Mouse (Mus musculus) cerebellum, adult 11-12 months (tissue): ENCODE results near the gene Pitpnc1.

Experiments
- DNase-seq: peaks from one replicate; pipeline ENCODE4 v3.0.0; 2022

The Pitpnc1 gene

GRCm38 (mm10) chr11:107265861-107266260 is 204.6 kb downstream of the Pitpnc1 start:
- no peak for DNase-seq

DNA sequence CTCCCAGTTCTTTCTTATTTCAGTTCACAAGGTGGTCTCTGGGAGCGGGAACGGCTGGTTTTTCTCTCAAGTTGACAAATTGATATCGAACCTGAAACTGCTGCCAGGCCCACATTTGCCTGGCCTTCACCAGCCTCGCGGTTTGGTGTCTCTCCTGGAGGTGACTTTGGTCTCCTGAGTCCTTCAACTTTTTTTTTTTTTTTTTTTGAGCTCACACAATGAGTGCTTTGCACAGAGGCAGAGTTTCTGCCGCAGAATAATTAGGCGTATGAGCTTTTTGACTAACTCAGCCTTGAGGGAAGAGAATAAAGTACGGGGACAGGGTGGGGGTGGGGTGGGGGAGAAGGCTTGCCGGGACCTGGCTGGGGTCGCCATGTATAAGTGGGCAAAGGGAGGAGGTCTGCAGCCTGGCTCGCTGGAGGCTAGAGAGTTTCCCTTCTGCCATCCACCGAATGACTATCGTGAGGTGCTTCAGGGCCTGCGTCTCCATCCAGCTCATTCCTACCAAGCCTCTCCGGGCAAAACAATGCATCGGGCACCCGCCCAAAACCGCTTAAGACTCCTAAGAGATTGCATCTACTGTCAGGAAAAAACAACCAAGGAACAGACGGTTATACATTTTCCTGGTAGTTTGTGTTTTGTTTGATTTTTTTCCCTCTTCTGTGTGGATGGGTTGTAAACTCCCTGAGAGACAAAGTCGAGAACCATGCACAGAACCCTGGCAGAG is 205.4 kb downstream of the Pitpnc1 start:
- DNase-seq = no peak

GRCm38 (mm10) chr11:107263838-107264237 is 206.7 kb downstream of the Pitpnc1 start:
- DNase-seq = no peak

GRCm38 (mm10) chr11:107259428-107259827 is 211.1 kb downstream of the Pitpnc1 start:
- no peak for DNase-seq

- no peak for DNase-seq
Measured at GRCm38 (mm10) chr11:107255185-107255584, 215.3 kb downstream of the Pitpnc1 start.

DNA sequence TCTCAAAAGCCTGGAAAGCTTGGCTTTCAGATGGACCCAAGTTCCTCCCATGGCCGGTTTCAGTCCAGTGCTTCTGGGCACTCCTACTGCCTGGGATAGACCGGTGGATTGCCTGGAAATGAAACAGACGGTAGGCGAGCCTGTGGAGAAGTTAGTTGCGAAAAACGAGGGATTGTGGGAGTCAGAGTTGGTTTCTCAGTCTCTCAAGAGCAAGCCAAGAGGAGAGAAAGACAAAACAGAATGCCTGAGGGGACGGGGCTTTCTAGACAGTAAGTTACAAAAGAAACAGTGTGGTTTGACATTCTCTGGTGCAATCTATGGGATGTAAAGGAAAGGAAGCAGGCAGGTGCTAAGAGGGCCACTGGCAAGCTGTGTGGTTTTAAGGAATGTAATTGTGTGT is 216.3 kb downstream of the Pitpnc1 start:
- DNase-seq = no peak

GRCm38 (mm10) chr11:107252026-107252425 is 218.5 kb downstream of the Pitpnc1 start:
- DNase-seq = no peak

DNA sequence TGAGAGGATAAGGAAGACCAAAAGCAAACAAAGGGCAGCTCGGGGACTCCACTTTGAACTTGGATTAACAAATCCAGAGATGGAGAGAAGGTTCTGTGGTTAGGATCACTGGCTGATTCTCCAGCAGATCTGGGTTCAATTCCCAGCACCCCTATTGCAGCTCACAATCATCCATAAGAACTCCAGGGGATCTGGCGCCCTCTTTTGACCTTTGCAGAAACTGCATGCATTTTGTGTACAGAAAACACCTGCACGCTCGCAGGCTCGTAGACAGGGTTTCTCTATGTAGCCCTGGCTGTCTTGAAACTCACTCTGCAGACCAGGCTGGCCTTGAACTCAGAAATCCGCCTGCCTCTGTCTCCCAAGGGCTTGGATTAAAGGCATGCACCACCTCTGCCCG is 219.0 kb downstream of the Pitpnc1 start:
- no peak for DNase-seq

GRCm38 (mm10) chr11:107250882-107251281 is 219.6 kb downstream of the Pitpnc1 start:
- no peak for DNase-seq

GRCm38 (mm10) chr11:107248753-107249152 is 221.7 kb downstream of the Pitpnc1 start:
- DNase-seq = peak; percentile 82

DNA sequence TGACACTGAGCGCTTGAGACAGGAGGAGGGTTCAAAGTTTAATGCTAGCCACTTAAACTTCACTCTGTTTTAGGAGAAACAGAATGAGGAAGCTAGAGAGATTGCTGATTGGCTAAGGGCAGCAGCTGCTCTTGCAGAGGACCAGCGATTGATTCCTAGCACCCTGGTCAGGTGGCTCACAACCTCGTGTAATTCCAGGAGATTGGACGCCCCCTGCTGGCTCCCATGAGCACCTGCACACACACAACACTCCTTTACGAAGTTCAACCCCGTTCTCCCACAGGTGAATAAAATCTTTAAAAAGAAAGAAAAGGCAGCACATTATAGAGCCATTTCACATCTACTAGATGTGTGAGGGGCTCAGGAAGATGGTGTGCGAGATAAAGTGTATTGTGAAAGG is 224.8 kb downstream of the Pitpnc1 start:
- DNase-seq = no peak

DNA sequence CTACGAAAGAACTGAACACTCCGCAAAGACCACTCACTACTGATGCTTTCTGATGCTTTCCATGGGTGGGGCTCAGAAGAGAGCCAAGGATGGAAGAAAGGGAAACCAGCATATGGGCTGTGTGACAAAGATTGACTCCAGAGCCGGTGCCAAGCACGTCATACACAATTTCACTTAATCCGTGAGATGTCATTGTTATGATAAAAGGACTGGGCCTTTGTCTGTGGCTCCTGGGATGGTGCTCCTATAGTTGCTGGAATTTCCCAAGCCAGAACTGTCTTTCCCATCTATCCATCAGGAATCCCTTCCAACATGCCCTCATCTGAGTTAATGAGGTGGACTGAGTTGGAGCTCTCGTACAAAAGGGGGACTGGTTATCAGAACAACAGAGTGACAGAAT is 227.4 kb downstream of the Pitpnc1 start:
- DNase-seq = no peak

DNA sequence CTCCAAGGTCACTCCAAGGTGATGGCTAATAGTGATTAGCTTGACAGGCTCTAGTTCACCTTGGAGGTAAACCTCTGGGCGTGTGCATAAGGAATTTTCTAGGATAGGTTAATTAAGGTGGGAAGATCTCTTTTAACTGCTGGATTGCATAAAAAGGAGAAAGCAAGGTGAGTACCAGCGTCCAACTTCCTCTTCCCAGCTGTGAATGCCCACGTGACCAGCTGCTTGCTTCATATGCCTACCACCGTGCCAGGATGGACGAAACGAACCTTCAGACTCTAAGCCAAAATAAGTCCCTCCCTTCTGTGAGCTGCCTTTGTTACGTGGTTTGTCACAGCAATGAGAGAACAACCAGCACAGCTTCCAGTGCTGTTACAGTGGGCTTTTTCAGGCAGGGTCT is 228.8 kb downstream of the Pitpnc1 start:
- DNase-seq = no peak

DNA sequence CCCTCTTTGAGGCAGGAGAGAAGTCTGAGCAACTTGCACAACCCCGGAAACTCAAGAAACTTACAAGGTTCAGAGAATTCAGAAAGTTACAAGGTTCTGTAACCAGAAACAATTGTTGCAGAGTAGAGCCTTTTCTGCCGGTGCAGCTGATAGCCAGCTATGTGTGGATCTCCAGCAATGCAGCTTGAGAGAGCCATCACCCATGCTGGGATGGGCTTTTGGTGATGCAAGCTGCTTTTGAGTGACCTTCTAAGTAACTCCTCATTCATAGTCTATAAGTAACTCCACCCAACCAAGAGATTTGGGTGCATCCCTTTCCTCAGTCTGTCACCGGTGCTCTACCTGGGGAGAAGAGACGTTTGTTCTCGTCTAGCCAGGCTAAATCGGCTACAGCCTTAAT is 232.0 kb downstream of the Pitpnc1 start:
- DNase-seq = no peak

- no peak for DNase-seq
Measured at GRCm38 (mm10) chr11:107237532-107237931, 233.0 kb downstream of the Pitpnc1 start.

GRCm38 (mm10) chr11:107233252-107233890 is 237.1 kb downstream of the Pitpnc1 start:
- DNase-seq = no peak

DNA sequence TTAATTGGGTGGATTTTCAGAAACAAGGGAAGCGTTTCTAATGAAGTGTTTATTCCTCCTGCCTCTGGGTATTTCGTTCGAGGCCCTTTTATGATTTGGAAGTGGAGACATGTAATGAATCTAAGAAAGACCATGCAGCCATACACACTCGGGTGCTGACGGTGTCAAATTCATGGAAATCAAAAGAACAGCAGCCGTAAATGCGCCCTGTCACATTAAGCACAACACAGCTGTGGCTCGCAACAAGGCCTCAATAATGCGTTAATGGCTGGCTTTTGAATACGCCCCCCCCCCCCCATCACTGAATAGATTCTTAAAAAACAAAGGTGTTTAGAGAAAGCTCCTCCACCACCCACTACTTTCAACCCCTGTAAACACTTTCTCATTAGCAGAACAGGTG is 240.4 kb downstream of the Pitpnc1 start:
- no peak for DNase-seq

- no peak for DNase-seq
Measured at GRCm38 (mm10) chr11:107226431-107226830, 244.1 kb downstream of the Pitpnc1 start.

- no peak for DNase-seq
Measured at GRCm38 (mm10) chr11:107226013-107226412, 244.5 kb downstream of the Pitpnc1 start.

- no peak for DNase-seq
Measured at GRCm38 (mm10) chr11:107225301-107225700, 245.2 kb downstream of the Pitpnc1 start.

GRCm38 (mm10) chr11:107223667-107224214 is 246.8 kb downstream of the Pitpnc1 start:
- DNase-seq = no peak

DNA sequence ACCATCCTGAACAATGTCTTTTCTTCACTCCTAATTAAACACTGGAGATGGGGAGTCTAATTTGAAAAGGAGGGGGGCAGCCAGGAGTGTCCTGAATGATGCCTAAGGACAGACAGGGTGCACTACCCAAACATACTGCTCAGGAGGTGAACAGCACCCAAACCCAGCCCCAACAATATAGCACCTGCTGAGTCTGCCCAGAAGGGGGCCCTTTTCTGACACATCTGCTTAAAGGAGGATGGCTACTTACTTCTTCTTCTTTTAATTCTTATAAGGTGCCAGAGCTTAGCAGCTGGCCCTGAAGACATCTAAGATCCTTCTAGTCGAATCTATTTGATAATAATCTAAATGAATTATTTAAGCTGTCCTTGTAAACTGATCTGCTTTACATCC is 247.3 kb downstream of the Pitpnc1 start:
- no peak for DNase-seq

GRCm38 (mm10) chr11:107222531-107223168 is 247.8 kb downstream of the Pitpnc1 start:
- no peak for DNase-seq

GRCm38 (mm10) chr11:107215111-107215510 is 255.4 kb downstream of the Pitpnc1 start:
- no peak for DNase-seq
